Mouse (Mus musculus): ENCODE results near the gene Hmgn2. TPM values are rescaled to one million over a fixed set of nuclear protein-coding genes. Genes with fewer than 3 reads are reported as not detected.

Hmgn2 gene
- polyA plus RNA-seq, 1 experiment from 2014 or later: 1,861 TPM

DNA sequence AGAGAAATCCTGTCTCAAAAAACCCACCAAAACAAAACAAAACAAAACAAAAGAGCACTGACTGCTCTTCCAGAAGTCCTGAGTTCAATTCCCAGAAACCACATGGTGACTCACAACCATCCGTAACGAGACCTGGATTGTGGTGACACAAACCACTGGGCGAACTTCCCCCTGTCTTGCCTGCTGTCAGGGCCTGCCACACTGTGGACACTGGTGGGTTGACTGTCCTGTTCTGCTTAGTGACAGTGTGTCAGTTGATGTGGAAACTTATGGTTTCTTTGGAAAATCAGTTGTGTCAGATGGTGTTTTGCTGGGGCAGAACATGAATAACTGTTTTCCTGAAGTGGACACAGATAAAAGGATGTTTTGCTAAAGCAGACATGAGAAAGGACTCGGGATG, 25.8 kb downstream of the Hmgn2 start:
- 86% methylated on average over 4 of the region's 4 CpGs for WGBS
- Histone ChIP-seq H3K4me1 (replicated peaks) (peaks cover 36% of the 10 kb centered on the region), H3K9ac (no peak overlapping the region), H3K4me3 (no peak overlapping the region), H3K27me3 (replicated peaks) (no peaks in the 10 kb centered on the region), H3K4me2 (no peak overlapping the region), H3K36me3 (no peaks in the 10 kb centered on the region), H3K9me3 (replicated peaks) (peaks cover 6% of the 10 kb centered on the region), H3K27ac (ENCODE audit: poor library complexity, severe bottlenecking) (no peak overlapping the region)
- ATAC-seq (ENCODE audit: insufficient number of reproducible peaks, low FRiP score): no peak

DNA sequence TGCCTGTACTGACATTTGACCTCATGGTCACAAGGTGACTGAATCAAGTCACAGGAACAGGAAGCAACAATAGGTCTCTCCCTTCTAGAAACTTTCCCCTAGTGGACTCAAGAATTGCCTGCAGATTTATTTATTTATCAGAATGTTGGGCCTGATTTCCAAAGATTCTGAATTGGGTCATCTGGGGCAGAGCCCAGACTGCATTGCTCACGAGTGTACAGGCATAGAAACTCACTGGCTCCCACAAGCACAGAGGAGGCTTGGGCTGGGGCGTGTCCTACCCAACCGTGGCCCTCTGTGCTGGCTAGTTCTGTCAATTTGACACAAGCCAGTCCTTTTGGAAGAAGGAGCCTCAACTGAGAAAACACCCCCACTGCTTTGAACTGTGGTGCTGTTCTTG, 26.9 kb downstream of the Hmgn2 start:
- Histone ChIP-seq H3K4me3 (no peak overlapping the region), H3K9me3 (replicated peaks) (peaks cover 6% of the 10 kb centered on the region), H3K36me3 (no peaks in the 10 kb centered on the region), H3K27ac (ENCODE audit: poor library complexity, severe bottlenecking) (peak overlapping the region; percentile 1; the same call in 1 of the 2 replicates), H3K4me1 (replicated peaks) (peaks cover 36% of the 10 kb centered on the region), H3K9ac (0 out of 2 replicates have a peak overlapping the region, but pooled peaks have one; percentile 9), H3K4me2 (no peak overlapping the region; the same call in 1 of the 2 replicates), H3K27me3 (replicated peaks) (no peaks in the 10 kb centered on the region)
- ATAC-seq (ENCODE audit: insufficient number of reproducible peaks, low FRiP score): 0 out of 2 replicates have a peak, but pooled peaks have one; percentile 29
- WGBS: 16% methylated on average over 3 of the region's 3 CpGs

DNA sequence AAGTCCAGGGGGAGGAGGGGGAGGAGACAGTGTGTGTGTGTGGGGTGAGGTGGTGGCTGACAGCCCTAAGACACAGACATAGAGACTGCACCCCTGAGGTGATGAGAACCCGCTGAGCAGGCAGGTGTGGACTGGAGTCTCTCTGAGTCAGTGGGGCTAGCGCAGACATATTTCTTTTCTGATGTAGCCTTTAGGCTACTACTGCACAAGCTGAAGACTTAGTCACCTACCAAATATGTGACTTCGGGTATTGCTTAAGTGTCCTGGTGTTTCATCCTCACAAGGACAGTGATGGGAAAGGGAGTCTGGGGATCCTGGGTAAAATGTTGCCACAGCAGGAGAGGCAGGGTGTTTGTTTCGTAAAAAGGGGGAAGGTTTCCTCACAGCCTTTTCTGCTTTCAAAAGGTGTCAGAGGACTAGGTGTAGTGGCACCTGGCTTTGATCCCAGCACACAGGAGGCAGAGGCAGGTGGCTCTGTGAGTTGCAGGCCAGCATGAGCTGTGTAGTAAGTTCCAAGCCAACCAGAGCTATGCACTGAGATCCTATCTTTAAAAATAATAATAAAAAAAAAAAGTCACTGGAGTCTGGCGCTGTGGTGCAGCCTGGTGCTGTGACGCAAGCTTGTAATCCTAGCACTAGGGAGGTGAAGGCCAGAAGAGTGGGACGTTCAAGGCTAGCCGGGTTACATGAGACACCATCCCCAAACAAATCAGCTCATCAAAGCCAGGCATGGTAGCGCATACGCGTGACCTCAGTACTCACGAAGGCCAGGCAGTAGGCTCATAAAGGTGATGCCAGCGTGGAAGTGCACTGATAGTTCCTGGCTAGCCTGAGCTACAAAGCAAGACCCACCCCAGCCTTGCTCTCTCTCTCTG, 27.8 kb downstream of the Hmgn2 start:
- WGBS: 73% methylated on average over 13 of the region's 13 CpGs
- H3K9me3 ChIP-seq (replicated peaks): peaks cover 2% of the 10 kb centered on the region; the same call in 1 of the 2 replicates
- H3K36me3 ChIP-seq: no peaks in the 10 kb centered on the region
- no peak overlapping the region for H3K27ac ChIP-seq (ENCODE audit: poor library complexity, severe bottlenecking)
- H3K4me2 ChIP-seq: no peak overlapping the region
- H3K9ac ChIP-seq: peak overlapping the region; percentile 9; the same call in 1 of the 2 replicates
- peaks cover 36% of the 10 kb centered on the region for H3K4me1 ChIP-seq (replicated peaks)
- H3K27me3 ChIP-seq (replicated peaks): no peaks in the 10 kb centered on the region
- ATAC-seq (ENCODE audit: insufficient number of reproducible peaks, low FRiP score): no peak
- no peak overlapping the region for H3K4me3 ChIP-seq

DNA sequence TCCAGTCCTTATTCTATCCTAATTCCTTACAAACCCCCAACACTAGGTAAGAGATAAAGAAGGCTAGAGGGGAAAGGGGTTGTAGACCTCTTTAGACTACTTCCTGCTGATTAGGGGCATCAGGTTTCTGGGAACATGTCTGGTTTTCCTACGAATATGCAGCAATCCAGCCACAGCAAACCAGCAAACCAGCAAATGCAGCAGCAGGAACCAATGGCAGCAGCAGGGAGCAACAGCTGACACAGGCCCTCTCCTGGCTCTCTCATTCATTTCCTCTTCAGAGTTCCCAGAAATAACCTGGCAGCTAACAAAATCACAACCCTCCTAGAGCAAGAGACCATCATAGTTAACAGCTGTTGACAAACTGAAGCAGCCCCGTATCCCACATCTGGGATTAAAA, 30.4 kb downstream of the Hmgn2 start:
- no peak overlapping the region for H3K4me2 ChIP-seq
- H3K4me1 ChIP-seq (replicated peaks): peaks cover 36% of the 10 kb centered on the region
- no peaks in the 10 kb centered on the region for H3K9me3 ChIP-seq (replicated peaks)
- H3K27ac ChIP-seq (ENCODE audit: poor library complexity, severe bottlenecking): peak overlapping the region; percentile 40; the same call in 1 of the 2 replicates
- no peak overlapping the region for H3K9ac ChIP-seq
- H3K27me3 ChIP-seq (replicated peaks): no peaks in the 10 kb centered on the region
- no peak overlapping the region for H3K4me3 ChIP-seq
- no peaks in the 10 kb centered on the region for H3K36me3 ChIP-seq
- ATAC-seq (ENCODE audit: insufficient number of reproducible peaks, low FRiP score): 0 out of 2 replicates have a peak, but pooled peaks have one; percentile 25
- WGBS: 26% methylated on average over 2 of the region's 2 CpGs

DNA sequence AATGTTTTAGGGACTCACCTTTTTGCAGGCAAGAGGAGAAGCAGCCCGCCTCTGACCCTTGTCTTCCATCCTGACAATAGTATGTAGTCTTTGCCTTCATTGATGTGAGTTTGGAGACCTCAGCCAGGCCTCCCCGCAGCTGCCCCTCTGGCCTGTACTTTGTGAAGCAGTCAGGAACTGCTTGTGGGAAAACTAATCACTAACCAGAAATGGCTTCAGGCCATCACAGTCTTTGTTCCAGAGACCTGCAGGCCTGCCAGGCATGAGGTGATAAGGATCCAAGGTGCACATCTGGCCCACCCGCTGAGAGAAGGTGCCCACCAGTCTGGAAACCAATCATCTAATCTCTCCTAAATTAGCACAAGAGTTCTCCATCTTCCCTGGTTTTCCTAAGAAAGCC, 36.7 kb downstream of the Hmgn2 start:
- Histone ChIP-seq H3K9ac (no peak overlapping the region), H3K4me3 (no peak overlapping the region), H3K36me3 (no peaks in the 10 kb centered on the region), H3K27ac (ENCODE audit: poor library complexity, severe bottlenecking) (no peak overlapping the region), H3K4me2 (no peak overlapping the region), H3K9me3 (replicated peaks) (no peaks in the 10 kb centered on the region), H3K27me3 (replicated peaks) (no peaks in the 10 kb centered on the region), H3K4me1 (replicated peaks) (peaks cover 10% of the 10 kb centered on the region)
- ATAC-seq (ENCODE audit: insufficient number of reproducible peaks, low FRiP score): no peak
- WGBS: 60% methylated on average over 3 of the region's 3 CpGs

DNA sequence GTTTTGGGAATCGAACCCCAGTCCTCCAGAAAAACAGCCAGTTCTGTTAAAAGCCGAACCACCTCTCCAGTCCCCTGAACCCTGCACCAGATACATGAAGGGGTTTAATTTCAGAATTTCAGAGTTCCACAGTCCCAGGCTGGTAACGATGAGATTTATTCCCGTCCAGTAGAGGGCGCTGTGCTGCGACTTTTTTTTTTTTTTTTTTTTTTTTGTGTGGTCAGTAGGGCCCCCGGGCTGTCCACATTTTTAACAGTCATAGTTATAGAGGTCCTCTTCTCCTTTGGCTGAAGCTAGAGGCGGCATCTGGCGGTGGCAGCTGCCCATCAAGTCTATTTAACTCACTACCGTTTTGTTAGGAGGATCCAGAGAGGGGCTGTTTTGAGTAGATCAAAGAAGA, 37.1 kb downstream of the Hmgn2 start:
- Histone ChIP-seq H3K9ac (no peak overlapping the region), H3K9me3 (replicated peaks) (no peaks in the 10 kb centered on the region), H3K4me1 (replicated peaks) (peaks cover 10% of the 10 kb centered on the region), H3K4me2 (no peak overlapping the region), H3K4me3 (no peak overlapping the region), H3K27me3 (replicated peaks) (no peaks in the 10 kb centered on the region), H3K27ac (ENCODE audit: poor library complexity, severe bottlenecking) (no peak overlapping the region), H3K36me3 (no peaks in the 10 kb centered on the region)
- WGBS: 11% methylated on average over 10 of the region's 10 CpGs
- ATAC-seq (ENCODE audit: insufficient number of reproducible peaks, low FRiP score): no peak

DNA sequence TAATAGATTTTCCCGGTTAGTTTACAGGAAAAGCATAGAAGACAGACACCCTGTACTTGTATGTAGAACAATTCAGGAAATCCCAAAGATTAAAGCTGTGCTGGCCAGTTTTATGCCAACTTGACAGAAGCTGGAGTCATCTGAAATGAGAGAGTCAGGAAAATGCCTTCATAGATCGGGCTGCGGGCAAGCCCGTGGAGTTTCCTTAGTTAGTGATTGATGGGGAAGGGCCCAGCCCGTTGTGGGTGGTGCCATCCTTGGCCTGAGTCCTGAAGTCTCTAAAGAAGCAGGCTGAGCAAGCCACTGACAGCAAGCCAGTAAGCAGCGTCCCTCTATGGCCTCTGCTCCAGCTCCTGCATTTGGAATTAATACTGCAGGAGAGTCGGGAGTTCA, 39.2 kb downstream of the Hmgn2 start:
- 22% methylated on average over 7 of the region's 7 CpGs for WGBS
- Histone ChIP-seq H3K27me3 (replicated peaks) (no peaks in the 10 kb centered on the region), H3K4me1 (replicated peaks) (peaks cover 10% of the 10 kb centered on the region), H3K9ac (no peak overlapping the region), H3K4me2 (no peak overlapping the region; the same call in 1 of the 2 replicates), H3K9me3 (replicated peaks) (no peaks in the 10 kb centered on the region), H3K27ac (ENCODE audit: poor library complexity, severe bottlenecking) (peak overlapping the region; percentile 61; the same call in 1 of the 2 replicates), H3K4me3 (no peak overlapping the region), H3K36me3 (no peaks in the 10 kb centered on the region)
- peak; percentile 29; the same call in 1 of the 2 replicates for ATAC-seq (ENCODE audit: insufficient number of reproducible peaks, low FRiP score)

DNA sequence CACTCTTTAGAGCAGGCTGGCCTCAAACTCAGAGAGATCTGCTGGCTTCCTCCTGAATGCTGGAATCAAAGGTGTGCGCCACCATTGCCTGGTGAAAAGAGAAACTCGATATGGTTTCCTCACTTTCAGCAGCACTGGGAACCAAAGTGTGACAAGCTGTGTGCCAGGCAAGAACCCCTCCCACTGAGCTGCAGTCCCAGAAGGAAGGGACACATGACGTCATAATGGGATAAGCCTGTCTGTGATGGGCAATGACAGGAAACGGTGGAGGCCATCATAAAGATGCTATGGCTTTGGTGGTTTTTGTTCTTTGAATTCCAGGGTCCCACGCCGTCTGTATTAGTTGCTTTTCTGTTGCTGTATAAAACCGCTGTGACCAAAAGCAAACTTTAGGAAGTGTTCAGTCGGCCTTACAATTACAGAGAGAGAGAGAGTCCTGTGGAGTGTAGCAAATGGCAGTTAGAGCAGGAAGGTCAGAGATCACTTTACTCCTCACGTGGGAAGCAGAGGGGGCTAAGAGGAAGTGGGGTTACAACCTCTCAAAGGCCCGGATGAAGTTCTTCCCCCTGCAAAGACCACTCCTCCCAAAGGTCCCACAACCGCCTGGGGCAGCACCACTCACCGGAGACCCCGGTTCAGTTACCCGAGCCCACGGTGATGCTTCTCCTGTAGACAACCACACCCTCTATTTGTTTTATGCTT, 39.7 kb downstream of the Hmgn2 start:
- ATAC-seq (ENCODE audit: insufficient number of reproducible peaks, low FRiP score): peak; percentile 71
- H3K9me3 ChIP-seq (replicated peaks): no peaks in the 10 kb centered on the region
- peak overlapping the region; percentile 5; the same call in 1 of the 2 replicates for H3K4me2 ChIP-seq
- no peaks in the 10 kb centered on the region for H3K36me3 ChIP-seq
- 45% methylated on average over 15 of the region's 15 CpGs for WGBS
- no peaks in the 10 kb centered on the region for H3K27me3 ChIP-seq (replicated peaks)
- H3K27ac ChIP-seq (ENCODE audit: poor library complexity, severe bottlenecking): peak overlapping the region; percentile 61
- H3K4me1 ChIP-seq (replicated peaks): peaks cover 10% of the 10 kb centered on the region
- H3K4me3 ChIP-seq: no peak overlapping the region
- no peak overlapping the region for H3K9ac ChIP-seq

DNA sequence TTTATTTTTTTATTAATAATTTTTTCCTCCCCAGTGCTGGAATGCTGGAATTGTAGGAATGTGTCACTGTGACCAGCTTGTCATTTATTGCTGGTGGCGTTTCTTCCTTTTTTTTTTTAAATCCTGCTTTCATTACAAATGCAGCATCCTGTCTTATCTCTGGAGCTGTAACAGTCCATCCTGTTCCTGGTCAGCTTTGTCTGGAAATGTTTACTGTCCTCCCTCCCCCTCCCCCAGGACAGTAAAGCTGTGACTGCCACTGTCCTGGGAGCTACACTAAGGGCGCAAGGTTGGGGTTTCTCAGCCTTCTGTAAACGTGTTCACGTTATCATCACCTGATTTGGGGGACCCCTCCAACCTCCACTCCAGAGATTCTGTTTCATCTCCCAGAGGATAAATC, 43.2 kb downstream of the Hmgn2 start:
- Histone ChIP-seq H3K4me1 (replicated peaks) (peaks cover 8% of the 10 kb centered on the region; the same call in 1 of the 2 replicates), H3K9me3 (replicated peaks) (no peaks in the 10 kb centered on the region), H3K27ac (ENCODE audit: poor library complexity, severe bottlenecking) (peak overlapping the region; percentile 12; the same call in 1 of the 2 replicates), H3K4me2 (no peak overlapping the region), H3K9ac (no peak overlapping the region), H3K36me3 (no peaks in the 10 kb centered on the region), H3K27me3 (replicated peaks) (no peaks in the 10 kb centered on the region), H3K4me3 (no peak overlapping the region)
- ATAC-seq (ENCODE audit: insufficient number of reproducible peaks, low FRiP score): peak; percentile 57; the same call in 1 of the 2 replicates
- 52% methylated on average over 4 of the region's 4 CpGs for WGBS

DNA sequence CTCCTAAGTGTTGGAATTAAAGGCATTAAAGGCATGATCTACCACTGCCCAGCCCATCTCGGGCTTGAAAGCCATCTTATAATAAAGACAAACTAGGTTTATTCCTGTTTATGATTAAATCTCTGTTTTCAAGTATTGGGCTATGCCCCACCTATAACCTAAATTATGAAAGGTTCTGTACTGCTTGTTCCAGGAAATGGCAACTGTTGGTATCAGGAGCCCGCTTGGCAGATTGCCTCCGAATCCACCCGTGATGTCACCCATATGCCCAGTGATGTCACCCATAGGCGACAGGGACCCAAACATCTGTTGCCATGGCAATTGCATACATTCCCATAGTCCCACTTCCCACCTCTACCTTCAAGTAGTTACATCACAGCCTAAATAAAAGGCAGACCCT, 44.7 kb downstream of the Hmgn2 start:
- H3K9ac ChIP-seq: no peak overlapping the region
- H3K27me3 ChIP-seq (replicated peaks): no peaks in the 10 kb centered on the region
- H3K4me2 ChIP-seq: no peak overlapping the region
- no peaks in the 10 kb centered on the region for H3K36me3 ChIP-seq
- ATAC-seq (ENCODE audit: insufficient number of reproducible peaks, low FRiP score): no peak
- H3K4me1 ChIP-seq (replicated peaks): peaks cover 5% of the 10 kb centered on the region; the same call in 1 of the 2 replicates
- H3K9me3 ChIP-seq (replicated peaks): no peaks in the 10 kb centered on the region
- no peak overlapping the region for H3K27ac ChIP-seq (ENCODE audit: poor library complexity, severe bottlenecking)
- no peak overlapping the region for H3K4me3 ChIP-seq
- WGBS: 88% methylated on average over 5 of the region's 5 CpGs

Measured in heart, embryonic 12.5 days (tissue).